In the genomic region with DNA sequence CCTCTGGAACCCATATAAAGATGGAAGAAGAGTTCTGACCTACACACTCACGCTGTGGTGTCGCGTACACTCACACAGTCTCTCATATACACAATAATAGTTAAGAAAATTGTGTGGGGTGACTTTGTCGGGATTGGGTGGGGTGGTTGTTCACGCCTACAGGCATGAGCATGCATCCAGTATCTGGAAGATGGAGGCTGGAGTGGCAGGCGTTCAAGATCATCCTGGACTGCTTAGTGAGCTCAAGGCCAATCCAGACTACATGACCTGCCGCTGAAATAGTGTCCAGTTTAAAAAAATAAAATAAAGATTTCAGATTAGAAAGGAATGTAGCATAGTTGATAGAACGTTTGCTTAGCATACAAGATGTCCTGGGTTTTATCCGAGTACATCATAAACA, we compare ENCODE assay signal across 11 mouse cellular contexts. TPM values are rescaled to one million over a fixed set of nuclear protein-coding genes. Genes with fewer than 3 reads are reported as not detected.
DNase-seq lines count a peak whose midpoint lies in the region; ATAC-seq and TF ChIP-seq lines count a peak whose summit lies in the region.
"Had no signal": no experiment of that assay in that cellular context is flagged by ENCODE, and none has a peak within 500 bp of the region (broad histone marks: within the 10 kb centered on the region; RNA-seq: fewer than 3 reads in every experiment).

No protein-coding gene starts in this region.

- no peaks in the 10 kb centered on the region for H3K36me3 ChIP-seq in midbrain, embryonic 12.5 days
- no peaks in the 10 kb centered on the region for H3K36me3 ChIP-seq in midbrain, embryonic 11.5 days (ENCODE audit: control insufficient read depth, insufficient read depth, low read length)
- no peaks in the 10 kb centered on the region for H3K36me3 ChIP-seq in intestine, embryonic 16.5 days (ENCODE audit: control insufficient read depth, insufficient read depth, low read length)
- no peaks in the 10 kb centered on the region for H3K36me3 ChIP-seq in testis, adult 2 months (ENCODE audit: control insufficient read depth, insufficient read depth, low read length)

- TF ChIP-seq CTCF in testis, adult 2 months (IDR thresholded peaks at IDR 0.05; ENCODE audit: control insufficient read depth, insufficient read depth, insufficient replicate concordance, low read depth, low read length) = no peak

- no peak overlapping the region for H3K4me3 ChIP-seq in midbrain, embryonic 12.5 days
- H3K4me3 ChIP-seq in midbrain, embryonic 11.5 days (ENCODE audit: low read depth, low read length) = no peak overlapping the region
- H3K4me3 ChIP-seq in intestine, embryonic 16.5 days (ENCODE audit: low read length) = no peak overlapping the region
- H3K4me3 ChIP-seq in testis, adult 2 months (ENCODE audit: control insufficient read depth, low read depth, low read length) = peak overlapping the region; percentile 74

- no peak overlapping the region for H3K27ac ChIP-seq in midbrain, embryonic 12.5 days (replicated peaks)
- no peak overlapping the region for H3K27ac ChIP-seq in midbrain, embryonic 11.5 days (ENCODE audit: low read depth, low read length)
- peak overlapping the region; percentile 96 for H3K27ac ChIP-seq in intestine, embryonic 16.5 days (ENCODE audit: low read length)
- H3K27ac ChIP-seq in testis, adult 2 months (ENCODE audit: control insufficient read depth, insufficient read depth, low read depth, low read length) = peak overlapping the region; percentile 98

- no peak overlapping the region for H3K9ac ChIP-seq in midbrain, embryonic 12.5 days (replicated peaks)
- H3K9ac ChIP-seq in midbrain, embryonic 11.5 days (ENCODE audit: low read length) = no peak overlapping the region
- 0 out of 2 replicates have a peak overlapping the region, but pooled peaks have one; percentile 24 for H3K9ac ChIP-seq in intestine, embryonic 16.5 days (ENCODE audit: low read depth, low read length)

- 81% methylated on average over 9 of the region's 9 CpGs for WGBS in midbrain, embryonic 12.5 days
- 83% methylated on average over 9 of the region's 9 CpGs for WGBS in midbrain, embryonic 11.5 days
- WGBS in intestine, embryonic 16.5 days = 78% methylated on average over 9 of the region's 9 CpGs

- peak overlapping the region; percentile 83 for H3K4me2 ChIP-seq in midbrain, embryonic 12.5 days (replicated peaks)
- no peak overlapping the region for H3K4me2 ChIP-seq in midbrain, embryonic 11.5 days
- H3K4me2 ChIP-seq in intestine, embryonic 16.5 days (ENCODE audit: low read depth, low read length) = peak overlapping the region; percentile 85

- no peak for TF ChIP-seq POLR2A in testis, adult 2 months (IDR thresholded peaks at IDR 0.05; ENCODE audit: control insufficient read depth, low read depth, low read length)

- H3K9me3 ChIP-seq in midbrain, embryonic 12.5 days = no peaks in the 10 kb centered on the region
- no peaks in the 10 kb centered on the region for H3K9me3 ChIP-seq in midbrain, embryonic 11.5 days (ENCODE audit: control insufficient read depth, low read length)
- H3K9me3 ChIP-seq in intestine, embryonic 16.5 days (ENCODE audit: control insufficient read depth, low read length) = no peaks in the 10 kb centered on the region

- ATAC-seq in midbrain, embryonic 12.5 days (ENCODE audit: low FRiP score, low read depth) = no peak
- no peak for ATAC-seq in midbrain, embryonic 11.5 days (ENCODE audit: low FRiP score)
- ATAC-seq in intestine, embryonic 16.5 days = no peak
- no peak for ATAC-seq in granulocyte monocyte progenitor cell, adult 5-6 weeks (replicated peaks; ENCODE audit: poor library complexity, severe bottlenecking)
- ATAC-seq: forebrain, embryonic 16.5 days had no signal

- DNase-seq in heart, adult 18-20 months = peak; percentile 20 to 40
- DNase-seq in heart, adult 9 months (ENCODE audit: low spot score in 2 of 2) = no peak
- DNase-seq in midbrain, embryonic 11.5 days (ENCODE audit: low spot score, missing footprints) = no peak
- DNase-seq in layer of hippocampus, adult 9-11 months = no peak
- DNase-seq: cerebellum, postnatal 25 days; right cerebral cortex, postnatal 14 days had no signal

- H3K4me1 ChIP-seq in midbrain, embryonic 12.5 days = peaks cover 13% of the 10 kb centered on the region
- H3K4me1 ChIP-seq in midbrain, embryonic 11.5 days (ENCODE audit: control insufficient read depth, insufficient read depth, low read length) = peaks cover 3% of the 10 kb centered on the region
- peaks cover 20% of the 10 kb centered on the region for H3K4me1 ChIP-seq in intestine, embryonic 16.5 days (ENCODE audit: control insufficient read depth, insufficient read depth, low read length)
- H3K4me1 ChIP-seq in testis, adult 2 months (ENCODE audit: control insufficient read depth, insufficient read depth, low read length) = peaks cover 15% of the 10 kb centered on the region

- H3K27me3 ChIP-seq in midbrain, embryonic 12.5 days = 0 out of 2 replicates have a peak, but pooled peaks cover 2% of the 10 kb centered on the region
- no peaks in the 10 kb centered on the region for H3K27me3 ChIP-seq in midbrain, embryonic 11.5 days (ENCODE audit: control insufficient read depth, insufficient read depth, low read length)
- no peaks in the 10 kb centered on the region for H3K27me3 ChIP-seq in intestine, embryonic 16.5 days (replicated peaks; ENCODE audit: control insufficient read depth, insufficient read depth, low read length)
- H3K27me3 ChIP-seq in testis, adult 2 months (ENCODE audit: control insufficient read depth, insufficient read depth, low read length) = no peaks in the 10 kb centered on the region

RNA-seq across cellular contexts. Expression of a gene that starts 2.2 kb away (rescaled TPM):
- 10 to 100 TPM; 14.1 to 15.3 TPM for total RNA-seq in heart, adult 18-20 months (2021)
- polyA plus RNA-seq in midbrain, embryonic 12.5 days (2016; fragmentation: Nextera tagmentation; extraction: Ambion mirVana) = 15.7 and 15.9 TPM in 2 replicates
- polyA plus RNA-seq in midbrain, embryonic 11.5 days (2014; fragmentation: Nextera tagmentation; extraction: Ambion mirVana) = 9.4 TPM in 2 replicates
- 5.4 and 6.0 TPM in 2 replicates for polyA plus RNA-seq in intestine, embryonic 16.5 days (2015; fragmentation: Nextera tagmentation; extraction: Ambion mirVana)
- 23.3 and 28.3 TPM in 2 replicates for polyA plus RNA-seq in testis, adult 2 months (2012; rRNA removed)
- 14.1 and 18.9 TPM in 2 replicates for total RNA-seq in granulocyte monocyte progenitor cell, adult 5-6 weeks (2014; fragmentation: Nextera tagmentation)
- 14.3 and 16.4 TPM in 2 replicates for total RNA-seq in granulocyte monocyte progenitor cell, adult 5-6 weeks (2017)

Comparison
In these comparisons a context has a peak if more than half of its experiments do, and no peak if none do; other contexts are left out.
1. DNase-seq: peak in heart, adult 18-20 months (2 of 2); none in heart, adult 9 months (0 of 2), midbrain, embryonic 11.5 days (single experiment) and layer of hippocampus, adult 9-11 months (single experiment).
2. H3K27ac ChIP-seq: peak in intestine, embryonic 16.5 days (single experiment) and testis, adult 2 months (single experiment); none in midbrain, embryonic 12.5 days (single experiment) and midbrain, embryonic 11.5 days (single experiment).